Mouse (Mus musculus): ENCODE results near the gene Trmt10c.

DNA sequence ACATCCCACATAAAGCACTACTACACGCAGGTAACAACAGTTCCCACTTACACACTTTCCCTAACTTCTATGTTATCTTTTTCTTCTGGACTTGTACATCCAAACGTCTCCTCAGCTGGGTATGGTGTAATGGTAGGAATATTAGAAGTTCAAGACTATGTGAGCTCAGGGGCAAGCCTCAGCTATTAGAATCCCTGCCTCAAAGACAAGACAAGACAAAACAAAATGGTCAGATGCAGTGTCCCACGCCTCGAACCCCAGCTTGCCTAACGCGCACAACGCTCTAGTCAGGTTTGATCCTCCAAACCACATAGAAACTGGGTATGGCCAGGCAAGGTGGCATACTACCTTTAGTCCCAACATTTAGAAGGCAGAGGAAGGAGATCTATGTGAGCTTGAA is 18.0 kb downstream of the Trmt10c start:
- TF ChIP-seq POLR2A (IDR thresholded peaks at IDR 0.05; ENCODE audit: borderline replicate concordance, insufficient read depth, low read length) (no peak), CTCF (IDR thresholded peaks at IDR 0.05; ENCODE audit: borderline replicate concordance, insufficient read depth, low read depth, low read length) (no peak)
